Mouse (Mus musculus): ENCODE results near the gene Sec1.
A peak's percentile ranks its signal among the peaks of the same experiment; 100 is the strongest.

Gene Sec1

DNA sequence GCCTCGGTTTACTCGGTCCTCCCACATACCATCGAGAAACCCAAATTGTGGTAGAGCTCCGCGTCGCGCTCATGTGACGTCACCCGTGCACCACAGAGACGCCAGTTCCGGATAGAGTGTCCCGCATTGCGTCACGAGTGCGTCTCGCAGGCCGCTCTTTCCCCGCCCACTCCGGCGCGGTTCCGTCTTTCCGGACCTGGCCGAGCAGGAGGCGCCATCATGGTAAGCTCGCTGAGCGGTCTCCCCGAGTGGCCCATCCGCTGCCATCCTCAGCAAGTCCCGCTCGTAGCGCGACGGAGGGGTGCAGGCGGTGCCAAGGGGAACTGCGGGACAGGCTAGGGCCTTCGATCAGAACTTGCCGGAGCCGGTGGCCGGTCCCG is 23.7 kb upstream of the Sec1 start, which contains the start of gene Sphk2:
Gene Sphk2, minus strand, starts transcription at position 85 of the 380 bp plus-strand sequence.
- DNase-seq (ENCODE audit: low read depth, low spot score), result peak; percentile 99

- DNase-seq (ENCODE audit: low read depth, low spot score), result peak; percentile 42
Measured at GRCm38 (mm10) chr7:45716952-45717917, 23.0 kb upstream of the Sec1 start.

DNA sequence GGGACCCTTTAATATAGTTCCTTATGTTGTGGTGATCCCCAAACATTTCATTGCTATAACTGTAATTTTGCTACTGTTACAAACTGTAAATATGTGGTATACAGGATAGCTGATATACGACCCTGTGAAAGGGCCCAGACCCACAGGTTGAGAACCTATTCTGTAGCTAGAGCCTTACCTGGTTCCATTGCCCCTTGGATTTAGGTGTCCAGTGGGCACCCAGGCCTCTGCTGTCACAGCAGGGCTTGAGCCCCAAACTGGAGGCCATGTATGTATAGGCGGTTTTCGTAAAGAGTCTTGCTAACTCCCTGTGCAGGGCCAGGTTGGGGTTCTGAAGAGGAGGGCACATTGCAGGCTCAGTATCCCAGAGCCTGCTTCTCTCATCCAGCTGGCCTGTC is 22.3 kb upstream of the Sec1 start:
- DNase-seq (ENCODE audit: low read depth, low spot score), result peak; percentile 30

- peak; percentile 55 for DNase-seq (ENCODE audit: low read depth, low spot score)
Measured at GRCm38 (mm10) chr7:45715741-45716459, 21.7 kb upstream of the Sec1 start.

- peak; percentile 98 for DNase-seq (ENCODE audit: low read depth, low spot score)
Measured at GRCm38 (mm10) chr7:45715090-45715708, 21.0 kb upstream of the Sec1 start, which contains the start of gene Rpl18. Gene Rpl18, plus strand, starts transcription at chr7:45715457.

DNA sequence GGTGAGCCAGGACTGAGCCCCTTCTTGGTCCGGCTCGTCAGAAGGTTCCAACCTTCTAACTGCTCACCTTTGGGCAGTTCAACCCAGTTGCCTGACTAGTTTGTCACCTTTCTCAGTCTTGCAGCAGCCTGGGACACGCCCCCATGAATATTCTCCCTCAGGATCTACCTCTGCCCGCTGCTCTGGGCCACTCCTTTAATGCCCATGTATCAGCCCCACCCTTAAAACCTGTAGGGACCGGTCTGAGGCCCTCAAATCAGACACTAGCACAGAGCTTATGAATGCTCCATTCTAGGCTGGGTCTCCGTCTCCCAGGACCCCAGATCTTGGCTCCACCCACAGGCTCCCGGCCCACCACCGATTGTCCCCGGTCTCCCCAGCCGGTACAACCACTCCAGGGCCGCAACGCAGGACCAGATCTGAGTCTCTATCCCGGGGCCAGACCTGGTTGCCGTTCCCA is 20.5 kb upstream of the Sec1 start:
- no peak for DNase-seq (ENCODE audit: low read depth, low spot score)

DNA sequence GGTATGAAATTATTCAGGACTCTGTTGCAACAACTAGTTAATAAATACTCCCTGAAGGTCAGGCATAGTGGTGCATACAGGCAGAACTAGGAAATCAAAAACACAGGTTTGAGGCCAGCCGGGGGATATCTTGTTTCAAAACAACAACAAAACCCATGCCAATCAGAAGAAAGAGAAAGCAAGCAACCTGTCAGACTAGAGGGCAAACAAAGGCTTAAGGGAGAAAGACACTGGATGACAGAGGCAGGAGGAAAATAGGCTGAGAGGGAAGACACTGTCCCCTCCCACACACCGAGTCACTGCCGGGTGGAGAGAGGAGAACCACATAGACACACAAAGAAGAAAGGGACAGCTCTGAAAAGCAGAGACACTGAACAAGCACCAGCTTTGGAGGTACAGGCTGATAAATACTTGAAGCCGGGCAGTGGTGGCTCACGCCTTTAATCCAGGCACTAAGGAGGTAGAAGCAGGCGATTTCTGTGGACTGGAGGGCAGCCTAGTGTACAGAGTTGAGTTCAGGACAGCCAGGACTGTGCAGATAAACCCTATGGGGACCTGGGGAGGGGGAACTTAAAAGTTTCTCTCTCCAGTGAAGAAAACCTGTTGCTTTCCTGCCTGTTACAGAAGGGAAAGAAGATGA is 19.8 kb upstream of the Sec1 start:
- no peak for DNase-seq (ENCODE audit: low read depth, low spot score)

DNA sequence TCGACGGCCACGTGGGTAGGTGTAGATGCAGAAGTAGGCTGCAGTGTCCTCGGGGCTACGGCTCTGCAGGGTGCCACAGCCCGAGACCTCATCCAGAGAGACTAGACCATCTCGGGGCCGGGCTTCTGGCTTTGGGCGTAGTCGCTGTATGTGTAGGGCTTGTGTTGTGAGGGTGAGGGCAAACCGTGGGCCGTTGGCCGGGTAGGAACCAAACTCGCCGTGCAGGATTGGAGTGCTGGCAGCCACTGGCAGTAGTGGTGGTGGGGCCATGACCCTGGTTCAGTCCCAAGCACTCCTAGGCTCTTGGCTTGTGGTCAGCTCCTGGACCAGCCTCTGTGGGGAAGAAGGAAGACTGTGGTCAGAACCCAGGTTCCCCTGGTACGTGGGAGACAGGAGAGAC is 19.2 kb upstream of the Sec1 start:
- DNase-seq (ENCODE audit: low read depth, low spot score), result no peak

- no peak for DNase-seq (ENCODE audit: low read depth, low spot score)
Measured at GRCm38 (mm10) chr7:45712022-45712757, 18.0 kb upstream of the Sec1 start.

- DNase-seq (ENCODE audit: low read depth, low spot score), result no peak
Measured at GRCm38 (mm10) chr7:45711316-45712021, 17.3 kb upstream of the Sec1 start.

- DNase-seq (ENCODE audit: low read depth, low spot score), result no peak
Measured at GRCm38 (mm10) chr7:45710477-45711191, 16.4 kb upstream of the Sec1 start.

- DNase-seq (ENCODE audit: low read depth, low spot score), result no peak
Measured at GRCm38 (mm10) chr7:45709677-45710355, 15.6 kb upstream of the Sec1 start.

DNA sequence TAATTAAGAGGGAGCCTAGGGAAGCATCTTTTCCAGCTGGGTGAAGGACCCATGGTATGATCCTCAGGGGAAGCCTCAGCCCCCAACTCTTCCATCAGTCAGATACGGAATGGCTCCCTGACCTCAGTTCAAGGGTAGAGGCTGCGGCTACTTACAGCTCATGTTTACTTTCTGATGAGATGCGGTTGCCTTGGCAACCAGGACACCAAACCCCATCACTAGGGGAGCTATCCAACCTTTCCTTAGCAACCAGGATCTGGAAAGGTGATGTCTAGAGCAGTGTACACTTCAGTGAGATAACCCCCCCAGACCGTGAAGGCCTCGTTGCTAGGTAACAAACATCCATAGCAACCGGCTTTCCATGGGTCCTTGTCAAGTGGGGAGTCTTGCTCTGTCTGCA is 14.8 kb upstream of the Sec1 start:
- DNase-seq (ENCODE audit: low read depth, low spot score), result peak; percentile 43

GRCm38 (mm10) chr7:45708221-45708761 is 14.1 kb upstream of the Sec1 start:
- peak; percentile 75 for DNase-seq (ENCODE audit: low read depth, low spot score)

DNA sequence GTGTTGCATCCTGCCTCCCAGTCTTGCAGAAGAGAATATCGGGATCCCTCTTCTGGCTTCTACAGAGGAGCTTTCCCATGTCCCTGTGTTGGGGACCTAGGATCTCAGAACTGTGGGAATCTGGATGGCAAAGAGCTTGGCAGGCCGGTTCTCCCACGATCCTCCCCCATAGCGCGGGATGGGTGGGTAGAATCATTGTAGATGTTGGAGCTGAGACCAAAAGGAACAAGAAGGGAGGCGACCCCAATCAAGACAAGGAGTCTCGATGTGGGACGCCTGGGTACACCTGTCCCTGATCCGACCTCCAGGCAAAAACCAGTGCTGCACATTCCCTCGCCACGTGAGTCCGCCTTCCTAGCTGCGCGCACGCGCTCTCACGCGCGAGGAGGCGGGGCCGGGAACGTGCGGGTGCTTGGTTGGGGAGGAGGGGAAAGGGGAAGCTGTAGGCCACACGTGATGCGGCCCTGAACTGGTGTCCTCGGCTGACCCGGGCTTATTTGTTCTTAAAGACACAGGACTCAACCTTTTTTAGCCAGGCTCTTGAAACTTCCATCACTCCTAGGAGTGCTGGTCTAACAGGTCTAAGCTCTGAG is 13.3 kb upstream of the Sec1 start:
- peak; percentile 96 for DNase-seq (ENCODE audit: low read depth, low spot score)

DNA sequence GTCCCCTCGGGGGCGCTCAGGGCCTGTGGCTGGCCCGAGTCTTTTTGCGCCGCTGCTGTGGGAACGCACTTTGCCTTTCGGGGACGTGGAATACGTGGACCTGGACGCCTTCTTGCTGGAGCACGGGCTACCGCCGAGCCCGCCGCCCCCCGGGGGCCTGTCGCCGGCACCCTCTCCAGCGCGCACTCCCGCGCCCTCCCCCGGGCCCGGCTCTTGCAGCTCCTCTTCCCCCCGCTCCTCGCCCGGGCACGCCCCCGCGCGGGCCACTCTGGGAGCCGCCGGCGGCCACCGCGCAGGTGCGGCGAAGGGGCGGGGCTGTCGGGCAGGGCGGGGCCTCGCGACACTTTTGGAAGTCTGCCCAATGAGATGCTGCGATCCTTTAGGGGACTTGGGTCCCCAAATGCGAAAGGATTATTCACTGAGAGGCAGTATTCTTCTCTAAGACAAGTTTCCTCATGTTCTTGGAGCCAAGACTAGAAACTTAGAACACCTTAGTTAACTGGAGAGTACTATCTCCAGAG is 12.6 kb upstream of the Sec1 start:
- DNase-seq (ENCODE audit: low read depth, low spot score), result peak; percentile 96

DNA sequence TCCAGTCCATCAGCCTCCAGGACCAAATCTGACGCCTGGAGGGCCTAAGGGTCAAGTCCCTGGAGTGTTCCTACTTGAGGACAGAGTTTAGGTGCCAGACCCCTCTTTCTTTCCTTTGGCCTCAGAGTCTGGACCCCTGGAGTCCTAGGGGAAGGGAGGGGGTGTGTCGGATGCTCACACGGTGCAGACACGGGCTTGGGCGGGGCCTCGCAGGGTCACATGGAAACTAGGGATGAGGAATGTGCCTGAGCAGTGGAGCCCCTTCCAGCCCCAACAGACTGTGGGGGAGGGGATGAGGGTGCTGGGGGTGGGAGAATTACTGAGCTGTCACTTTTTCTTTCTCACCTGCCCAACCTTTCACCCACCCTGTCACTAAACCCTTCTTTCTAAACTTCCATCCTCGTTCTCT is 11.7 kb upstream of the Sec1 start:
- DNase-seq (ENCODE audit: low read depth, low spot score), result peak; percentile 64

DNA sequence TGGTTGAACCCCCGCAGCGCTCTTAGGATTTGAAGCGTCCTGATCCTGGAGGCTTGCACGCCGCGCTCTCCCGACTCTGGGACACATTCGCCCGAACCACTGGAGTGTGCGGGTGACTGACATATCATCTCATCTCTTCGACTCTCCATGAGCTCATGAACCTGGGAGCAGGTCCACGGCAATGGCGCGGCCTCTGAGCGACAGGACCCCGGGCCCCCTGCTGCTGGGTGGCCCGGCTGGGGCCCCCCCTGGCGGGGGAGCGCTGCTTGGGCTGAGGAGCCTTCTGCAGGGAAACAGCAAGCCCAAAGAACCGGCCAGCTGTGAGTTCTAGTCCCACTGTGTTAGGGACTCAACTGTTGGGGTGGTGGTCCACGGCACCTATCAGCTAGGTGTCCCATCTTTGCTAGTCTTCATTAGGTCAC is 11.3 kb upstream of the Sec1 start:
- DNase-seq (ENCODE audit: low read depth, low spot score), result no peak
